Mouse (Mus musculus) forebrain, embryonic 11.5 days (tissue): ENCODE measurements around the gene Aak1. TPM values are rescaled to one million over a fixed set of nuclear protein-coding genes. Genes with fewer than 3 reads are reported as not detected.
"Not testable (repeated sequence)": the region's sequence is repeated elsewhere in the genome, so short reads cannot be mapped to it uniquely, and the experiment has no call there.

Experiments
- ATAC-seq: fragments of 200-750 bp; cut with Nextera tagmentation; replicated peaks from 2 replicates; pipeline ENCODE4 v1.8.0; 2017; ENCODE audit warnings: moderate TSS enrichment; ENCODE audit not compliant: low FRiP score
- DNase-seq: peaks from one replicate; pipeline ENCODE4 v3.0.0-alpha.2; 2017; ENCODE audit warnings: low spot score
- H3K27ac ChIP-seq: fragments of 300-500 bp; sonication (generic); 2 replicates; pipeline ENCODE4 v1.5.1; 2014; ENCODE audit warnings: low read depth, low read length
- H3K27me3 ChIP-seq: fragments of 300-500 bp; sonication (generic); 2 replicates; pipeline ENCODE4 v1.6.1; 2014; ENCODE audit warnings: mild to moderate bottlenecking, low read length, mixed read lengths; ENCODE audit not compliant: control insufficient read depth, insufficient read depth
- H3K36me3 ChIP-seq: fragments of 300-500 bp; sonication (generic); 2 replicates; pipeline ENCODE4 v1.6.1; 2014; ENCODE audit warnings: mild to moderate bottlenecking, low read length, moderate library complexity, mixed read lengths; ENCODE audit not compliant: control insufficient read depth, insufficient read depth
- H3K4me1 ChIP-seq: fragments of 300-500 bp; sonication (generic); replicated peaks from 2 replicates; pipeline ENCODE4 v1.6.1; 2014; ENCODE audit warnings: low read length, mixed read lengths; ENCODE audit not compliant: control insufficient read depth, insufficient read depth
- H3K4me2 ChIP-seq: fragments of 300-500 bp; sonication (generic); 2 replicates; pipeline ENCODE4 v1.6.1; 2014; ENCODE audit warnings: low read depth, mild to moderate bottlenecking, low read length, moderate library complexity, mixed read lengths; ENCODE audit not compliant: severe bottlenecking
- H3K4me3 ChIP-seq: fragments of 300-500 bp; sonication (generic); 2 replicates; pipeline ENCODE4 v1.5.1; 2014; ENCODE audit warnings: low read depth, low read length
- H3K9ac ChIP-seq: fragments of 300-500 bp; sonication (generic); 2 replicates; pipeline ENCODE4 v1.6.1; 2014; ENCODE audit warnings: low read length
- H3K9me3 ChIP-seq: fragments of 300-500 bp; sonication (generic); 2 replicates; pipeline ENCODE4 v1.6.1; 2016; ENCODE audit warnings: low read length, mixed read lengths; ENCODE audit not compliant: control insufficient read depth
- WGBS: fragments of 180-500 bp; shearing (Covaris S2); extraction: QIAGEN DNeasy Blood & Tissue Kit; methylation state at CpG from one replicate; pipeline ENCODE4 v1.1.7; 2014; 5-methylcytosine and 5-hydroxymethylcytosine counted together
- polyA plus RNA-seq: library from polyadenylated mRNA; unstranded; fragments of >200 nt; fragmentation: Nextera tagmentation; extraction: Ambion mirVana; gene quantifications from 2 replicates; pipeline ENCODE4 v1.2.1, GENCODE M21; 2014

Gene Aak1
- polyA plus RNA-seq, 1 experiment from 2014 or later = 23.2 TPM

DNA sequence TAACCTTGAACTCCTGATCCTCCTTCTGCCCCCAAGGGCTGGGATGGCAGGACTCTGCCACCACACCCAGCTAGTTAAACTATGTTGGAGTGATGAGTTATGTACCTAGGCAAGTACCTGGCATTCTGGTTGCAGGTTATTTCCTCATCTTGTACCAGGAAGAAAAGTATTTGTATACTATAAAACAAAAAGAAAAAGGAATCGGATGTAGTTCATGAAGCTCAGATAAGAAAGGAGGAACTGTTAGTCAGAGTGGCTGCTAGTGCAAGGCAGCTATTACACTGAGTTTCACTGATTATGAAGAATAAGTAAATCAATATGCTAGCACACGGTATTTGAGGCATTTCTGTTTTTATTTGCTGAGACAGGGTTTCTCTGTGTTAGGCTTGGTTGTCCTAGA is 195.6 kb downstream of the Aak1 start:
- H3K4me1 ChIP-seq = peaks cover 3% of the 10 kb centered on the region; the same call in 1 of the 2 replicates
- DNase-seq (no peak), ATAC-seq (no peak)
- H3K27ac ChIP-seq = no peak overlapping the region
- no peaks in the 10 kb centered on the region for H3K27me3 ChIP-seq
- no peak overlapping the region for H3K4me3 ChIP-seq
- H3K4me2 ChIP-seq = no peak overlapping the region
- no peak overlapping the region for H3K9ac ChIP-seq
- H3K9me3 ChIP-seq = no peaks in the 10 kb centered on the region
- no peaks in the 10 kb centered on the region for H3K36me3 ChIP-seq
- WGBS = 96% methylated on average over 2 of the region's 2 CpGs

DNA sequence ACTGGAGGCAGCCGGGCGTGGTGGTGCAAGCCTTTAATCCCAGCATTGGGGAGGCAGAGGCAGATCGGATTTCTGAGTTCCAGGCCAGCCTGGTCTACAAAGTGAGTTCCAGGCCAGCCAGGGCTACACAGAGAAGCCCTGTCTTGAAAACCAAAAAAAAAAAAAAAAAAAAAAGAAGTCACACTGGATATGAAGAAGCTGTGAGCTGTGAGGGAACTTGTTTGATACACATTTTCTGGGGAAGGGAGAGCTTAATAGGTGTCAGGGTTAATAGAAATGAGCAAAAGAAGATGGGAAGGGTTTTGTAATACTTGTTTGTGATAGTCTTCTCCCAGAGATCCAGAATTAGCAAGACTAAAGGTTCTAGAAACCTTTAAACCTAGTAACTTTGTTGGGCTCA is 196.2 kb downstream of the Aak1 start:
- Histone ChIP-seq H3K27me3 (no peaks in the 10 kb centered on the region), H3K4me1 (peaks cover 3% of the 10 kb centered on the region; the same call in 1 of the 2 replicates), H3K4me3 (no peak overlapping the region), H3K4me2 (no peak overlapping the region), H3K9ac (no peak overlapping the region), H3K9me3 (no peaks in the 10 kb centered on the region), H3K36me3 (no peaks in the 10 kb centered on the region), H3K27ac (no peak overlapping the region)
- ATAC-seq (no peak), DNase-seq (no peak)
- 72% methylated on average over 3 of the region's 3 CpGs for WGBS

DNA sequence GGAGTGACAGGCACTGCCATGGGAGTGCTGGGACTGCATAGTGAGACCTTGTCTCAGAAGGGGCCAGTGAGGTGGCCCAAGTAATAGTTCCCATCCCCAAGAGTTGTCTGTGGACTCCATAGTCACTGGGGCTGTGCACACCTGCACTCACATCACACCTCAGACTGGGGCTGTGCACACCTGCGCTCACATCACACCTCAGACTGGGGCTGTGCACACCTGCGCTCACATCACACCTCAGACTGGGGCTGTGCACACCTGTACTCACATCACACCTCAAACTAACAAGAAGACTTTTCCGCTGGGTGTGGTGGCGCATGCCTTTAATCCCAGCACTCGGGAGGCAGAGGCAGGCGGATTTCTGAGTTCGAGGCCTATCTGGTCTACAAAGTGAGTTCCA is 199.4 kb downstream of the Aak1 start:
- not testable (repeated sequence) for H3K27me3 ChIP-seq, ATAC-seq

DNA sequence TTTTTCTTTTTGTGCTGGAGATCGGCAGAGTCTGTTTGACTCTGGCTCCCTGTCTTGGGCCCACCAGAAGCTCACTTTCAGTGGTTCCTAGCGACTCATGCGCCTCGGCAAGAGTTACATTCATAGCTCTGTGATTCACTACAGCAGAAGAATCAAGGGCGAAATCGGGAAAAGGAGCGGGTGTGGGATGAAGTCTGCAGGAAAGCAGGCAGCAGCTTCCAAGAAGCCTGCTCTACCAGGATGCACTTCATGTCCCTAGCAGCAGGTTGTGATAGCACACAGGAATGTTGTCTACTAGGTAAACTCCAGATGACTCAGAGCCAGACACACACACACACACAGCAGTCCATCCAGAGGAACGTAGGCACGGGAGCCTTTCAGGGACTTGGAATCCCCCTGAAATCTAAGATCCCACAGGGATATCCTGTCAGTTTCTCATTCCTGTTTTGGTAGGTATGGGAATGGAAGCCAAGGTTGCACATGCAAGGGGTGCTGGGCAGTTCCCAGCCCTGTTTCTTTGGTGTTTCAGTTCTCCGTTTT is 202.6 kb downstream of the Aak1 start:
- ATAC-seq (no peak), DNase-seq (no peak)
- no peaks in the 10 kb centered on the region for H3K27me3 ChIP-seq
- peaks cover 4% of the 10 kb centered on the region for H3K36me3 ChIP-seq
- H3K4me1 ChIP-seq = no peaks in the 10 kb centered on the region
- H3K9ac ChIP-seq = no peak overlapping the region
- no peak overlapping the region for H3K4me3 ChIP-seq
- WGBS = 95% methylated on average over 10 of the region's 10 CpGs
- no peak overlapping the region for H3K4me2 ChIP-seq
- H3K9me3 ChIP-seq = no peaks in the 10 kb centered on the region
- H3K27ac ChIP-seq = no peak overlapping the region

More for the DNA sequence above, 199.4 kb downstream of the Aak1 start:
- 96% methylated on average over 7 of the region's 7 CpGs for WGBS
- not testable (repeated sequence) for H3K4me2 ChIP-seq, H3K9ac ChIP-seq, H3K27ac ChIP-seq, DNase-seq, H3K36me3 ChIP-seq, H3K9me3 ChIP-seq, H3K4me3 ChIP-seq, H3K4me1 ChIP-seq

Other genes with a start within 250 kb of the Aak1 start
- 0.35 and 0.59 TPM in 2 replicates for gene Asprv1, start 221.4 kb upstream of the Aak1 start, polyA plus RNA-seq
- gene Mxd1, start 180.4 kb upstream of the Aak1 start, polyA plus RNA-seq = 16.8 and 17.5 TPM in 2 replicates
- gene Snrnp27, start 165.0 kb upstream of the Aak1 start, polyA plus RNA-seq = 128 and 139 TPM in 2 replicates
- gene Gmcl1, start 116.1 kb upstream of the Aak1 start, polyA plus RNA-seq = 44.2 and 46.8 TPM in 2 replicates
- gene Anxa4, start 55.9 kb upstream of the Aak1 start, polyA plus RNA-seq = 5.7 and 6.1 TPM in 2 replicates
- 88.8 and 92.4 TPM in 2 replicates for gene Nfu1, start 159.7 kb downstream of the Aak1 start, polyA plus RNA-seq
- gene Gfpt1, start 193.3 kb downstream of the Aak1 start, polyA plus RNA-seq = 17.4 and 18.8 TPM in 2 replicates